Mouse (Mus musculus) kidney, adult 2 months (tissue): ENCODE measurements around the gene B4galnt2.

Experiments used
- CTCF ChIP-seq: fragments of 200-500 bp; conservative IDR thresholded peaks from 2 replicates; pipeline ENCODE4 v1.5.1; 2011; ENCODE audit warnings: low read depth, mild to moderate bottlenecking, control low read depth, low read length, moderate library complexity, mixed read lengths; ENCODE audit not compliant: insufficient read depth, insufficient read length
- POLR2A ChIP-seq: fragments of 200-500 bp; IDR thresholded peaks from one replicate; pipeline ENCODE4 v1.6.1; 2011; ENCODE audit warnings: low read depth, low read length, control low read depth

GRCm38 (mm10) chr11:95835832-95836231, 78.9 kb downstream of the B4galnt2 start:
- no peak for TF ChIP-seq POLR2A
- TF ChIP-seq CTCF, result no peak
